ENCODE assay signal across 15 mouse cellular contexts in the genomic region with DNA sequence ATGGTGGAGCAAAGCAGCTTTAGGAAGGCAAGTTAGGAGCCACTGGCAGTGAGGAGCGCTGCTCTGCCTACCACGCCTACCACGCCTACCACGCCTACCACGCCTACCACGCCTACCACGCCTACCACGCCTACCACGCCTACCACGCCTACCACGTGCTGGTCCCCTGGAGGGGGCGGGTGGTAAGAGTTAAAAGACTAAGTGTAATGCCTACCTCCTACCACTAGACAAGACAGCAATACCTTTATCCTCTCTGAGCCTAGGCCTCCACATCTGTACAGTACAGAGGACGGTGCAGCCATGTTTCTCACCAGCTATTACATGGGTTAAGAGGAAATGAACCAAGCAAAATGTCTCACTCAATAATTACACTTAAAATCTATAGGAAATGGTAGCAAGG. TPM values are rescaled to one million over a fixed set of nuclear protein-coding genes. Genes with fewer than 3 reads are reported as not detected.
DNase-seq lines count a peak whose midpoint lies in the region; ATAC-seq and TF ChIP-seq lines count a peak whose summit lies in the region.
"Had no signal": no experiment of that assay in that cellular context is flagged by ENCODE, and none has a peak within 500 bp of the region (broad histone marks: within the 10 kb centered on the region; RNA-seq: fewer than 3 reads in every experiment).

No protein-coding gene starts in this region.

- DNase-seq in midbrain, postnatal 0 days (ENCODE audit: low spot score) = no peak
- no peak for DNase-seq in midbrain, embryonic 10.5 days (ENCODE audit: low spot score)
- DNase-seq in R1 (ENCODE audit: low read depth, low spot score) (peak; percentile 82), adipocyte (ENCODE audit: low spot score) (no peak)
- DNase-seq in splenic B cell, adult 2 months (ENCODE audit: low read depth, low spot score) = peak; percentile 12
- DNase-seq in natural killer cell, adult 2 months (ENCODE audit: low spot score in 2 of 2) = no peak
- DNase-seq: adrenal gland, adult 2 months; cerebellum, postnatal 14 days; lung, adult 2 months had no signal

- no peak for ATAC-seq in midbrain, postnatal 0 days (ENCODE audit: low FRiP score)
- peak; percentile 31 for ATAC-seq in inflammation-experienced regulatory T-cells, adult 6 months

- no peak overlapping the region for H3K4me2 ChIP-seq in midbrain, postnatal 0 days (ENCODE audit: low read depth, low read length, poor library complexity, severe bottlenecking)
- H3K4me2 ChIP-seq: embryonic facial prominence, embryonic 13.5 days; heart, embryonic 13.5 days had no signal

- H3K9ac ChIP-seq in midbrain, postnatal 0 days (replicated peaks; ENCODE audit: low read length, poor library complexity, severe bottlenecking) = no peak overlapping the region
- H3K9ac ChIP-seq: embryonic facial prominence, embryonic 13.5 days; heart, embryonic 13.5 days; hindbrain, embryonic 14.5 days had no signal

- H3K27me3 ChIP-seq in midbrain, postnatal 0 days (ENCODE audit: insufficient read depth, low read length) = no peaks in the 10 kb centered on the region
- H3K27me3 ChIP-seq in midbrain, embryonic 10.5 days (ENCODE audit: low read depth, poor library complexity, severe bottlenecking) = peaks cover 7% of the 10 kb centered on the region; the same call in 1 of the 2 replicates
- H3K27me3 ChIP-seq in splenic B cell, adult 2 months (ENCODE audit: control insufficient read depth, insufficient read depth, low read length, poor library complexity, severe bottlenecking) = no peaks in the 10 kb centered on the region

- H3K36me3 ChIP-seq in midbrain, postnatal 0 days (ENCODE audit: insufficient read depth, low read length) = no peaks in the 10 kb centered on the region
- H3K36me3 ChIP-seq in midbrain, embryonic 10.5 days = peaks cover 41% of the 10 kb centered on the region
- H3K36me3 ChIP-seq in splenic B cell, adult 2 months (ENCODE audit: control insufficient read depth, insufficient read depth, low read length, poor library complexity, severe bottlenecking) = no peaks in the 10 kb centered on the region
- H3K36me3 ChIP-seq: heart, embryonic 13.5 days had no signal

- H3K4me1 ChIP-seq in midbrain, postnatal 0 days (ENCODE audit: insufficient read depth, low read length) = peaks cover 22% of the 10 kb centered on the region
- peaks cover 29% of the 10 kb centered on the region for H3K4me1 ChIP-seq in midbrain, embryonic 10.5 days

- no peaks in the 10 kb centered on the region for H3K9me3 ChIP-seq in midbrain, postnatal 0 days (ENCODE audit: low read length)
- H3K9me3 ChIP-seq in midbrain, embryonic 10.5 days (replicated peaks) = no peaks in the 10 kb centered on the region
- H3K9me3 ChIP-seq: embryonic facial prominence, embryonic 13.5 days; heart, embryonic 13.5 days; megakaryocyte, embryonic 14.5 days had no signal

- H3K27ac ChIP-seq in midbrain, postnatal 0 days (ENCODE audit: low read depth, low read length) = no peak overlapping the region
- H3K27ac ChIP-seq in midbrain, embryonic 10.5 days (replicated peaks) = no peak overlapping the region
- H3K27ac ChIP-seq: embryonic facial prominence, embryonic 13.5 days; heart, embryonic 13.5 days; hindbrain, embryonic 14.5 days; kidney, postnatal 0 days had no signal

- 64% methylated on average over 13 of the region's 13 CpGs for WGBS in midbrain, postnatal 0 days
- 50% methylated on average over 13 of the region's 13 CpGs for WGBS in midbrain, embryonic 10.5 days

- peak; percentile 9; the same call in 1 of the 2 replicates for TF ChIP-seq CTCF in midbrain, postnatal 0 days (IDR thresholded peaks at IDR 0.05)

- no peak overlapping the region for H3K4me3 ChIP-seq in midbrain, postnatal 0 days (ENCODE audit: low read depth, low read length)
- H3K4me3 ChIP-seq in midbrain, embryonic 10.5 days = no peak overlapping the region
- H3K4me3 ChIP-seq: embryonic facial prominence, embryonic 13.5 days; heart, embryonic 13.5 days; megakaryocyte, embryonic 14.5 days had no signal

RNA-seq across cellular contexts. Expression of a gene that starts 5.4 kb away (rescaled TPM):
- 158 and 162 TPM in 2 replicates for total RNA-seq in midbrain, postnatal 0 days (2014; rRNA removed)
- 61.8 and 71.6 TPM in 2 replicates for polyA plus RNA-seq in midbrain, postnatal 0 days (2015; fragmentation: Nextera tagmentation; extraction: Ambion mirVana)
- polyA plus RNA-seq in midbrain, embryonic 10.5 days (2016; fragmentation: Nextera tagmentation; extraction: Ambion mirVana) = 19.0 and 28.6 TPM in 2 replicates
- polyA plus RNA-seq in inflammation-experienced regulatory T-cells, adult 6 months (2017; shearing (Covaris generic)) = 1 to 10 TPM; 1.4 to 1.9 (median 1.5) TPM

Comparison
In these comparisons a context has a peak if more than half of its experiments do, and no peak if none do; other contexts are left out.
1. DNase-seq: peak in R1 (single experiment) and splenic B cell, adult 2 months (single experiment); none in midbrain, postnatal 0 days (single experiment), midbrain, embryonic 10.5 days (single experiment), adipocyte (single experiment) and natural killer cell, adult 2 months (0 of 2).